ENCODE assay signal across 24 mouse cellular contexts in the genomic region with DNA sequence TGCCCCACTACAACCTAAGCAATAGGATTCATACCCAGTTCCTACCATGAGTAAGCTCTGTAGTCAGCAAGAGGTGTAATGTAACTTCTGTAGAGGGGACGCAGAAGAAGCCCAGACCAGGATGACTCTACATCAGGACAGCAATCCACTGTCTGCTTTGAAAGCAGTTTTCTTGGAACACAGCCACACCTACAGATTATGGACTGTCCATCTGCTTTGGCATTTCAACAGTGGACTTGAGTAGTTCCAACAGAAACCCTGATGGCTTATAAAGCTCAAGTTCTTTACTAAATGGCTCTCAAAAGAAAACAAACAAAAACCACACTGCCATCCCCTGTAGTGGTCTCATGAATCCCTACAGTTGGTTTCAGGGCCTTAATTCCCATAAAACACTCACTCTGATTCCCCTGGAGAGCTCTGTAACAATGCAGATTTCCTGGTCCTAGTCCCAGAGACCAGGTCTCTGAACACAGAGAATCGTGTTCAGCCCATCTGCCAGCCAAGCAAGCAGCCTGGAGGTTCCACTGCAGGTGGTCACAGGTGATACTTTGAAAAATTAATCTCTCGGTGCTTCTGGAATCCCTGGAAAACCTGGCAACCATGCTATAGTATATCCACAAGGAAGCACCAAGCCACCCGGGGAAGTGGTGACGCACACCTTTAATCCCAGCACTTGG.
A peak's percentile ranks its signal among the peaks of the same experiment; 100 is the strongest.
DNase-seq lines count a peak whose midpoint lies in the region; ATAC-seq lines count a peak whose summit lies in the region.
"Had no signal": no experiment of that assay in that cellular context is flagged by ENCODE, and none has a peak within 500 bp of the region (broad histone marks: within the 10 kb centered on the region; RNA-seq: fewer than 3 reads in every experiment).

No protein-coding gene starts in this region.

- ATAC-seq in cerebellum, adult (ENCODE audit: insufficient number of reproducible peaks, low FRiP score, low TSS enrichment) = 0 out of 2 replicates have a peak, but pooled peaks have one; percentile 45
- ATAC-seq: activated CD4-positive, CD25-positive, alpha-beta regulatory T cell, adult 4 months; forebrain, embryonic 16.5 days; hindbrain, postnatal 0 days; intestine, embryonic 15.5 days; liver, embryonic 12.5 days; liver, postnatal 0 days had no signal

- DNase-seq in cerebellum, postnatal 4 days (ENCODE audit: low spot score in 2 of 2) = no peak
- DNase-seq in brain, adult 2 months (ENCODE audit: low read depth, low spot score) = peak; percentile 85
- DNase-seq in cerebellum, adult 8-10 months = peak; percentile 65
- peak; percentile 72 to 77 for DNase-seq in cerebellum, postnatal 25 days
- DNase-seq in urinary bladder, postnatal 4 days (ENCODE audit: low spot score in 2 of 2) = no peak
- no peak for DNase-seq in spleen, postnatal 10 days (ENCODE audit: low spot score in 2 of 2)
- DNase-seq: adrenal gland, adult 2 months; adrenal gland, postnatal 36 days; embryo, embryonic 11 days; gastrocnemius, postnatal 14 days; kidney, adult 2 months; kidney, postnatal 36 days; left cerebral cortex, postnatal 4 days; liver, postnatal 0 days; lung, postnatal 36 days; retina, postnatal 1 day; spleen, adult 18-20 months; thymus, adult 2 months had no signal

Comparison
In these comparisons a context has a peak if more than half of its experiments do, and no peak if none do; other contexts are left out.
1. DNase-seq: peak in brain, adult 2 months (single experiment), cerebellum, adult 8-10 months (single experiment) and cerebellum, postnatal 25 days (2 of 2); none in cerebellum, postnatal 4 days (0 of 2), urinary bladder, postnatal 4 days (0 of 2) and spleen, postnatal 10 days (0 of 2).